Mouse (Mus musculus): ENCODE measurements around the gene Hmg20a. TPM values are rescaled to one million over a fixed set of nuclear protein-coding genes. Genes with fewer than 3 reads are reported as not detected.

Hmg20a gene
- total and polyA plus RNA-seq, 3 experiments: 10.9 to 58.2 (median 30.8) TPM

DNA sequence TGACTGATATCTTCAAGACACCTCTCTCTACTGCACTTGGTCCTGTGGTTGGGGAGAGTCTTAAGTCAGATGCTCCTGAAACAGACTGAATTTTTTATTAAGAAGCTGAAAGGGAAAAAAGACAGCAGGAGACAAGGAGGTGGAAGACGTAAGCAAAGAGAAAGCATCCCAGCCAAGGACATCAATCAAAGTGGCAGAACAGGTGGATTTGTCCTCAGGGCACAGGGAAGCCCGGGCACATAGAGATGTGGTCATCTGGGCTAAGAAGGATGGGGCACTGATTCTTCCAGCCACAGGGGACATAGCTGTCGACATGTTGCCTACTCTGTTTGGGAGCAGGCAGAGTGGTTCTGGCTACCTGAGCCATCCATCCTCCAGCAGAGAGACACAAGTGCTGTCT, 97.8 kb downstream of the Hmg20a start:
- no peak for DNase-seq (ENCODE audit: low spot score)
- Histone ChIP-seq H3K27me3 (ENCODE audit: insufficient read depth, low read length) (peaks cover 31% of the 10 kb centered on the region), H3K4me3 (ENCODE audit: low read depth, low read length) (no peak overlapping the region), H3K4me1 (ENCODE audit: insufficient read depth, low read depth, low read length) (no peaks in the 10 kb centered on the region), H3K9me3 (replicated peaks) (no peaks in the 10 kb centered on the region), H3K36me3 (replicated peaks) (no peaks in the 10 kb centered on the region)
- TF ChIP-seq POLR2AphosphoS5 (IDR thresholded peaks at IDR 0.05; ENCODE audit: insufficient replicate concordance, low read depth, low read length) (no peak), GATA1 (IDR thresholded peaks at IDR 0.05; ENCODE audit: borderline replicate concordance, low read length) (no peak), CTCF (IDR thresholded peaks at IDR 0.05; ENCODE audit: low read depth, low read length) (no peak), TAL1 (conservative IDR thresholded peaks at IDR 0.05; ENCODE audit: low read depth, low read length) (no peak)
- no peak for ATAC-seq (ENCODE audit: extremely low read depth, insufficient number of reproducible peaks, low FRiP score, poor library complexity, severe bottlenecking)

DNA sequence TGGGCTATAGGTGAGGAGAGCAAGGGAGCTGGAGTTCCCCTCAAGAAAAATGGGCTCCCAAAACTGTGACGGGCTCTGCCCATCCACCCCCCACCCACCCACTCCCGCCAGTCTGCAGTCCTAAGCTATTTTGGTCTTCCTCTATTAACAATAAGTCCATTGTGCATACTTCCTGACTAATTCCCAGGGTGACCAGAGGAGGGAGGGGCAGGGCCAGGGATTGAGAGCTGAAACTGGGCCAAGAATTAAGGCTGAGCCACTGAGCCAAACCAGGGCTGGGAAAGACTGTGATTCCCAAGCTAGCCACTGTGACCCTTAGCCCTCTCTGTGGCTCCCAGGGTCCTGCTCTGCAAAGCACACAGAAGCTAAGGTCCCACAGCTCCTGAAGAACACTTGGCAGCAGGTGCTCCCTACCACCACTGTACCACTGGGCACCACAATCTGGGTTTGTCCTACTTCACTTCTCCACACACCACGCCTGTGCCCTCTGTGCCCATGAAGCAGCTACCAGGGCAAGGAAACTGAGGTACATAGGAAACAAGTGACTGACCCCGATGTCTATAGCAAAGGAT, 98.4 kb downstream of the Hmg20a start:
- Histone ChIP-seq H3K36me3 (replicated peaks) (no peaks in the 10 kb centered on the region), H3K9me3 (replicated peaks) (no peaks in the 10 kb centered on the region), H3K4me1 (ENCODE audit: insufficient read depth, low read depth, low read length) (no peaks in the 10 kb centered on the region), H3K27me3 (ENCODE audit: insufficient read depth, low read length) (peaks cover 31% of the 10 kb centered on the region), H3K4me3 (ENCODE audit: low read depth, low read length) (no peak overlapping the region)
- ATAC-seq (ENCODE audit: extremely low read depth, insufficient number of reproducible peaks, low FRiP score, poor library complexity, severe bottlenecking) (no peak), DNase-seq (ENCODE audit: low spot score) (no peak)
- TF ChIP-seq GATA1 (IDR thresholded peaks at IDR 0.05; ENCODE audit: borderline replicate concordance, low read length) (no peak), GATA2 (IDR thresholded peaks at IDR 0.05; ENCODE audit: borderline replicate concordance, low read depth, low read length) (no peak), CTCF (IDR thresholded peaks at IDR 0.05; ENCODE audit: low read depth, low read length) (no peak), TAL1 (conservative IDR thresholded peaks at IDR 0.05; ENCODE audit: low read depth, low read length) (no peak), POLR2AphosphoS5 (IDR thresholded peaks at IDR 0.05; ENCODE audit: insufficient replicate concordance, low read depth, low read length) (no peak)

DNA sequence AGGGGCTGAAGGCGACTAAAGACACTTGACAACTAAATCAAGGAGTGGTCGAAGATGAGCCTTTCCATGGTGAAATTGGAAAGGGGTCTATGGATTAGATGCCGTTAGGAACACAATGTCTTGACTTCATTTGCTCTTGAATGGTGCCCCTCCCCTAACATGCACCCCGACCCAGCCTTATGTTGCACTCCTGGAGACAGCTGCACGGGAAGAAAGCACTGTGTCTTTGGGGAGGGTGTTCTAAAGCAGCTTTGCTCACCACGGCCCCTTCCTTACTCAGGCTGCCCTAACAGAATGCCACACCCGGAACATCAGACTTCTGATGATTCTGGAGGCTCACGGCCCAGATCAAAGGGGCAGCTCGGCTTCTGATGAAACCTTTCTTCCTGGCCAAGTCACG, 103.9 kb downstream of the Hmg20a start:
- Histone ChIP-seq H3K9me3 (replicated peaks) (no peaks in the 10 kb centered on the region), H3K36me3 (replicated peaks) (no peaks in the 10 kb centered on the region), H3K4me1 (ENCODE audit: insufficient read depth, low read depth, low read length) (no peaks in the 10 kb centered on the region), H3K4me3 (ENCODE audit: low read depth, low read length) (no peak overlapping the region), H3K27me3 (ENCODE audit: insufficient read depth, low read length) (peaks cover 13% of the 10 kb centered on the region; the same call in 1 of the 2 replicates)
- TF ChIP-seq POLR2AphosphoS5 (IDR thresholded peaks at IDR 0.05; ENCODE audit: insufficient replicate concordance, low read depth, low read length): no peak
- no peak for TF ChIP-seq CTCF (IDR thresholded peaks at IDR 0.05; ENCODE audit: low read depth, low read length)
- ATAC-seq (ENCODE audit: extremely low read depth, insufficient number of reproducible peaks, low FRiP score, poor library complexity, severe bottlenecking): no peak
- DNase-seq (ENCODE audit: low spot score): no peak

DNA sequence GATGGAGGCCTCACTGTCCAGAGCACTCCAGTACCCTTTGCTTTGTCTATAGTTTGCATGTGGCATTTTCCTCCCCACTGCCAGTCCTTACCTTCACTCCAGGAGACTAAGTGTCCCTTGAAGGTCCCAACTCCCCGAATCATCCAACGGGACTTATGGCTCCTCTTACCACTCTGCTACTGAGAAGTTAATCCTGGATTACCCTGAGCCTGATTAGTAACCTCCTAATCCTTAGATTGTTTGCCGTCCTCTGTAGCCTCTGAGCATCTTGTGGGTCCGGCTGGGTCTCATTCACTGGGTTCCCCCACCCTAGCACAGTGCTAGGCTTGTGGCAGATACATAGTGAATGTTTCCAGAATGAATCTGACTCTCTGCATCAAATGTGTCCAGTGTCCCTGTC, 109.5 kb downstream of the Hmg20a start:
- no peak for TF ChIP-seq GATA2 (IDR thresholded peaks at IDR 0.05; ENCODE audit: borderline replicate concordance, low read depth, low read length)
- no peak for TF ChIP-seq TAL1 (conservative IDR thresholded peaks at IDR 0.05; ENCODE audit: low read depth, low read length)
- TF ChIP-seq GATA1 (IDR thresholded peaks at IDR 0.05; ENCODE audit: borderline replicate concordance, low read length): no peak
- no peak for TF ChIP-seq POLR2AphosphoS5 (IDR thresholded peaks at IDR 0.05; ENCODE audit: insufficient replicate concordance, low read depth, low read length)
- TF ChIP-seq CTCF (IDR thresholded peaks at IDR 0.05; ENCODE audit: low read depth, low read length): no peak
- peaks cover 16% of the 10 kb centered on the region for H3K27me3 ChIP-seq (ENCODE audit: insufficient read depth, low read length)
- ATAC-seq (ENCODE audit: extremely low read depth, insufficient number of reproducible peaks, low FRiP score, poor library complexity, severe bottlenecking): no peak
- no peaks in the 10 kb centered on the region for H3K4me1 ChIP-seq (ENCODE audit: insufficient read depth, low read depth, low read length)
- DNase-seq (ENCODE audit: low spot score): no peak
- no peaks in the 10 kb centered on the region for H3K36me3 ChIP-seq (replicated peaks)
- no peaks in the 10 kb centered on the region for H3K9me3 ChIP-seq (replicated peaks)
- H3K4me3 ChIP-seq (ENCODE audit: low read depth, low read length): no peak overlapping the region

DNA sequence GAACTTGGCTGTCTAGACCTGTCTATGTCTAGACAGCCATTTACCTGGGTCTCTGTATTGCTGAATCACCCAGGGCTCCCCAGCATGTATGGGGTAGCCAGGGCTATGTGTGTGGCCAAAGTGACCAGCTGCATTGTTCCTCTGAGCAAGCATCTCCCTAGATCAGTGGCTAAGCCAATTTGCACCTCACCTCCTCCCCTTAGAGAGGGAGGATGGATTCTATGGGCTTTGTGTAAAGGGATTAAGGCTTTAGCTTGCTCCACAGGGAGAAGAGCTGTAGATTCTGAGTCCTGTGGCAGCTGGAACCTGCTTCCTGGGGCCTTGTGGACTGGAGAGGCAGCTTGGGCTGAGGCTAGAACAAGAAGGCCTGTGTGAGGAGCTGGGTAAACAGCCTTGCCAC, 113.6 kb downstream of the Hmg20a start:
- DNase-seq (ENCODE audit: low spot score): no peak
- Histone ChIP-seq H3K27me3 (ENCODE audit: insufficient read depth, low read length) (peaks cover 9% of the 10 kb centered on the region), H3K4me3 (ENCODE audit: low read depth, low read length) (no peak overlapping the region), H3K9me3 (replicated peaks) (no peaks in the 10 kb centered on the region), H3K36me3 (replicated peaks) (no peaks in the 10 kb centered on the region), H3K4me1 (ENCODE audit: insufficient read depth, low read depth, low read length) (peaks cover 5% of the 10 kb centered on the region; the same call in 1 of the 2 replicates)
- TF ChIP-seq CTCF (IDR thresholded peaks at IDR 0.05; ENCODE audit: low read depth, low read length): no peak
- TF ChIP-seq GATA2 (IDR thresholded peaks at IDR 0.05; ENCODE audit: borderline replicate concordance, low read depth, low read length): no peak
- TF ChIP-seq GATA1 (IDR thresholded peaks at IDR 0.05; ENCODE audit: borderline replicate concordance, low read length): no peak
- no peak for TF ChIP-seq TAL1 (conservative IDR thresholded peaks at IDR 0.05; ENCODE audit: low read depth, low read length)
- no peak for TF ChIP-seq POLR2AphosphoS5 (IDR thresholded peaks at IDR 0.05; ENCODE audit: insufficient replicate concordance, low read depth, low read length)
- ATAC-seq (ENCODE audit: extremely low read depth, insufficient number of reproducible peaks, low FRiP score, poor library complexity, severe bottlenecking): no peak

DNA sequence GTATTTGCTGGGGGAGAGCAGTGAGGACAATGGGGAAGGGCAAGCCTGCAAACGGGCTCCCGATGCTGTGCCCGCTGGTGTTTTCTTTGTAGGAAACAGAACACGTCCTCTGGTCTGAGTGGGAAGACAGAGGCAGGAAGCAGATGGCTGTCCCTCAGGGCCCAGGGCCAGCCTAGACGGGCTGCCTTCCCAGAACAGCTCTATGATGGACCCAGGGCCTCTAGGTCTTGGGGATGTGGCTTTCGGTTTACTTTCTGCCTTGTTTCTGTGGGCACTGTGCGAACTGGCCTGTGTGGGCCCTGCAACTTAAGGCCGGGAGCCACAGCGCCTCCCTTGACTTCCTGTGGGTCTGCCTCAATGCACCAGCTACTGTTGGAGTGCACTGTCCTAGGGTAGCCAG, 115.5 kb downstream of the Hmg20a start:
- no peak for DNase-seq (ENCODE audit: low spot score)
- Histone ChIP-seq H3K36me3 (replicated peaks) (no peaks in the 10 kb centered on the region), H3K4me1 (ENCODE audit: insufficient read depth, low read depth, low read length) (peaks cover 5% of the 10 kb centered on the region; the same call in 1 of the 2 replicates), H3K27me3 (ENCODE audit: insufficient read depth, low read length) (peaks cover 9% of the 10 kb centered on the region), H3K4me3 (ENCODE audit: low read depth, low read length) (no peak overlapping the region), H3K9me3 (replicated peaks) (no peaks in the 10 kb centered on the region)
- no peak for ATAC-seq (ENCODE audit: extremely low read depth, insufficient number of reproducible peaks, low FRiP score, poor library complexity, severe bottlenecking)
- no peak for TF ChIP-seq TAL1 (conservative IDR thresholded peaks at IDR 0.05; ENCODE audit: low read depth, low read length)
- no peak for TF ChIP-seq CTCF (IDR thresholded peaks at IDR 0.05; ENCODE audit: low read depth, low read length)
- TF ChIP-seq POLR2AphosphoS5 (IDR thresholded peaks at IDR 0.05; ENCODE audit: insufficient replicate concordance, low read depth, low read length): no peak
- no peak for TF ChIP-seq GATA1 (IDR thresholded peaks at IDR 0.05; ENCODE audit: borderline replicate concordance, low read length)
- no peak for TF ChIP-seq GATA2 (IDR thresholded peaks at IDR 0.05; ENCODE audit: borderline replicate concordance, low read depth, low read length)
